Mouse (Mus musculus) macrophage (primary cell): ENCODE results near the gene Kctd10. TPM values are rescaled to one million over a fixed set of nuclear protein-coding genes. Genes with fewer than 3 reads are reported as not detected.

Experiments used
- H3K27ac ChIP-seq: fragments of 350-480 bp; formaldehyde crosslinking; 2 replicates; pipeline ENCODE4 v1.9.0; 2021
- H3K36me3 ChIP-seq: fragments of 350-480 bp; formaldehyde crosslinking; 2 replicates; pipeline ENCODE4 v1.9.0; 2021; ENCODE audit errors: inconsistent target
- H3K4me3 ChIP-seq: fragments of 350-480 bp; formaldehyde crosslinking; 2 replicates; pipeline ENCODE4 v1.9.0; 2021; ENCODE audit errors: inconsistent target
- H3K79me2 ChIP-seq: fragments of 350-480 bp; formaldehyde crosslinking; 2 replicates; pipeline ENCODE4 v1.9.0; 2021; ENCODE audit errors: inconsistent target
- WGBS: methylation state at CpG from one replicate; pipeline ENCODE4 v1.1.7; 2026; ENCODE audit warnings: inconsistent platforms; ENCODE audit not compliant: missing documents; 5-methylcytosine and 5-hydroxymethylcytosine counted together
- polyA plus RNA-seq: library from polyadenylated mRNA; stranded (reverse); fragments of 250-400 nt; gene quantifications from 3 replicates; pipeline ENCODE4 v1.2.4, GENCODE M21; 2018; ENCODE audit warnings: inconsistent platforms

The Kctd10 gene
- polyA plus RNA-seq, 1 experiment from 2014 or later: 35.6 TPM

- 80% methylated on average over 3 of the region's 3 CpGs for WGBS
- no peaks in the 10 kb centered on the region for H3K36me3 ChIP-seq
Measured at GRCm38 (mm10) chr5:114345538-114345937, 34.8 kb downstream of the Kctd10 start.

DNA sequence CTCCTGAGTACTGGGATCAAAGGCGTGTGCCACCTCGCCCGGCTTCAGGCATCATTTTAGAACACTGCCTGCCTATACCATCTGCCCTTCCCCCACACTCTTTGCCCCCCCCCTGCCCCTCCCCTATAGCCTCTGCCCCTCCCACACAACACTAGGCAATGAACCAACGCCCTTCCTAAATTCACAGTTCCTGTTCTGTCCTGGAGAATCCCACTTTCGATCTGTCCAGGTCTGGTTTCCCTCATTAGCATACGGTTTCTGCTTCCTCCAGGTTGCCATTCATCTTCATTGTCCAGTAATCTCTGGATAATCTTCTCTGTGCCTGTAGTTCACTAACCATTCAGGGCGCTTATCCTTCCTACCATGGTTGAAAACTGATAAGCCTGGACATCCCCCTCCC lies 36.7 kb downstream of the Kctd10 start:
- Histone ChIP-seq H3K27ac (no peak overlapping the region), H3K79me2 (no peaks in the 10 kb centered on the region), H3K4me3 (no peak overlapping the region), H3K36me3 (no peaks in the 10 kb centered on the region)
- 57% methylated on average over 6 of the region's 7 CpGs for WGBS

More at GRCm38 (mm10) chr5:114345538-114345937, 34.8 kb downstream of the Kctd10 start:
- Histone ChIP-seq H3K27ac (no peak overlapping the region), H3K4me3 (no peak overlapping the region), H3K79me2 (no peaks in the 10 kb centered on the region)

DNA sequence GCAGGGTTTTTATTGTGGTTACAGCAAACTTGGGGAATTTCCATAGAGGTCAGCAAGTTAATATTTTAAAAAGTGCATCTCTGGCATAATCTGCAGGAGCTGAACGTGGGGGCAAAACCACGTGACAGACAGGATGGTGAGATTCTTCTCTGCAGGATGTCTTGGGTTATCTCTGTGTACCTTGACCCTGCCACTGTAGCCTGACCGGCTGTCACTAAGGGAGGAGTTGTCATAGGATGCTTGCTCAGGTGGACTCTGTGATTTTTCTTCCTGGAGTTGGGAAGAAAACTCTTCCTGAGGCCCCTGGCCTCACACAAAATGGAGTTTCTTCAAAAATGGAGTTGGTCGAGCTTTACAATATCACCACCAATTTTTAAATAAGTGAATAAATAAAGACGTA lies 37.3 kb downstream of the Kctd10 start:
- WGBS: 71% methylated on average over 5 of the region's 5 CpGs
- H3K36me3 ChIP-seq: no peaks in the 10 kb centered on the region
- no peaks in the 10 kb centered on the region for H3K79me2 ChIP-seq

GRCm38 (mm10) chr5:114323791-114324507 lies 56.4 kb downstream of the Kctd10 start:
- 26% methylated on average over 16 of the region's 16 CpGs for WGBS
- H3K27ac ChIP-seq: no peak overlapping the region

More for the DNA sequence above, 37.3 kb downstream of the Kctd10 start:
- Histone ChIP-seq H3K27ac (no peak overlapping the region), H3K4me3 (no peak overlapping the region)

GRCm38 (mm10) chr5:114323105-114323790 lies 57.1 kb downstream of the Kctd10 start:
- Histone ChIP-seq H3K79me2 (no peaks in the 10 kb centered on the region), H3K36me3 (no peaks in the 10 kb centered on the region), H3K27ac (no peak overlapping the region), H3K4me3 (no peak overlapping the region)
- 10% methylated on average over 25 of the region's 25 CpGs for WGBS

More at GRCm38 (mm10) chr5:114323791-114324507, 56.4 kb downstream of the Kctd10 start:
- Histone ChIP-seq H3K4me3 (no peak overlapping the region), H3K36me3 (no peaks in the 10 kb centered on the region), H3K79me2 (no peaks in the 10 kb centered on the region)

Other genes starting within 250 kb of the Kctd10 start
- 0.17 to 0.30 TPM (median 0.29 TPM) in 3 replicates for gene Acacb, start 234.0 kb downstream of the Kctd10 start, polyA plus RNA-seq
- gene Foxn4, start 106.7 kb downstream of the Kctd10 start, polyA plus RNA-seq: not detected in 3 replicates
- gene Myo1h, start 91.3 kb downstream of the Kctd10 start, polyA plus RNA-seq: 0.27 to 0.34 TPM (median 0.30 TPM) in 3 replicates
- 30.9 to 38.3 TPM (median 37.2 TPM) in 3 replicates for gene Ube3b, start 99 bp upstream of the Kctd10 start, polyA plus RNA-seq
- gene Mmab, start 63.6 kb upstream of the Kctd10 start, polyA plus RNA-seq: 6.3 to 6.8 TPM (median 6.5 TPM) in 3 replicates
- gene Mvk, start 63.8 kb upstream of the Kctd10 start, polyA plus RNA-seq: 7.8 to 26.3 TPM (median 14.2 TPM) in 3 replicates
- gene Fam222a, start 187.5 kb upstream of the Kctd10 start, polyA plus RNA-seq: 0.33 to 1.2 TPM (median 0.96 TPM) in 3 replicates